Mouse (Mus musculus) inflammation-experienced regulatory T-cells, adult 6 months (primary cell): ENCODE data around the gene Gm36245. TPM values are rescaled to one million over a fixed set of nuclear protein-coding genes. Genes with fewer than 3 reads are reported as not detected.
"Not testable (repeated sequence)": the region's sequence is repeated elsewhere in the genome, so short reads cannot be mapped to it uniquely, and the experiment has no call there.

Experiments used
- ATAC-seq: one replicate; pipeline ENCODE4 v1.8.0; 2017
- polyA plus RNA-seq, 3 experiments: library from polyadenylated mRNA; unstranded; fragments of 100-300 nt; shearing (Covaris generic); gene quantifications; one replicate each; pipeline ENCODE4 v1.2.1; 2017

Gm36245 gene
- not detected for polyA plus RNA-seq

- ATAC-seq = no peak
Measured at GRCm38 (mm10) chr15:77598958-77599357, at the start of gene Gm36245. Gene Gm36245, plus strand, starts transcription at chr15:77599258.

- no peak for ATAC-seq
Measured at GRCm38 (mm10) chr15:77561792-77562191, 37.3 kb upstream of the Gm36245 start, which contains the start of gene 1700025B11Rik. Gene 1700025B11Rik, minus strand, starts transcription at chr15:77561892.

- ATAC-seq = no peak
Measured at GRCm38 (mm10) chr15:77563219-77563618, 35.8 kb upstream of the Gm36245 start.

GRCm38 (mm10) chr15:77578801-77579200, 20.3 kb upstream of the Gm36245 start:
- ATAC-seq = no peak

- ATAC-seq = no peak
Measured at GRCm38 (mm10) chr15:77579311-77579710, 19.7 kb upstream of the Gm36245 start.

GRCm38 (mm10) chr15:77581681-77582080, 17.4 kb upstream of the Gm36245 start:
- no peak for ATAC-seq

GRCm38 (mm10) chr15:77587026-77587425, 12.0 kb upstream of the Gm36245 start:
- ATAC-seq = no peak

GRCm38 (mm10) chr15:77588981-77589380, 10.1 kb upstream of the Gm36245 start:
- ATAC-seq = no peak

GRCm38 (mm10) chr15:77590881-77591280, 8.2 kb upstream of the Gm36245 start:
- no peak for ATAC-seq

GRCm38 (mm10) chr15:77593557-77593956, 5.5 kb upstream of the Gm36245 start:
- ATAC-seq = no peak

GRCm38 (mm10) chr15:77595961-77596360, 3.1 kb upstream of the Gm36245 start, which contains the start of gene Apol10b:
Gene Apol10b, minus strand, starts transcription at chr15:77596125.
- no peak for ATAC-seq

- no peak for ATAC-seq
Measured at GRCm38 (mm10) chr15:77598429-77598828, 629 bp upstream of the Gm36245 start.

GRCm38 (mm10) chr15:77606069-77606468, 7.0 kb downstream of the Gm36245 start:
- no peak for ATAC-seq

GRCm38 (mm10) chr15:77624710-77625109, 25.7 kb downstream of the Gm36245 start:
- no peak for ATAC-seq

- ATAC-seq = not testable (repeated sequence)
Measured at GRCm38 (mm10) chr15:77626471-77626870, 27.4 kb downstream of the Gm36245 start.

- not testable (repeated sequence) for ATAC-seq
Measured at GRCm38 (mm10) chr15:77628647-77629046, 29.6 kb downstream of the Gm36245 start.

GRCm38 (mm10) chr15:77629822-77630221, 30.8 kb downstream of the Gm36245 start:
- not testable (repeated sequence) for ATAC-seq

GRCm38 (mm10) chr15:77643176-77643575, 44.1 kb downstream of the Gm36245 start, which contains the start of gene Apol11b:
Gene Apol11b, minus strand, starts transcription at chr15:77643286.
- not testable (repeated sequence) for ATAC-seq

- not testable (repeated sequence) for ATAC-seq
Measured at GRCm38 (mm10) chr15:77651143-77651542, 52.1 kb downstream of the Gm36245 start.

Other genes starting within 250 kb of the Gm36245 start
- not detected for gene Apol7a, start 200.1 kb upstream of the Gm36245 start, polyA plus RNA-seq
- 10 to 100 TPM in 1 of 3 experiments, 1 to 10 TPM in 1, under 1 TPM in 1; 0.49 to 10.2 (median 6.8) TPM for gene Apol9a, start 188.1 kb upstream of the Gm36245 start, polyA plus RNA-seq
- 1 to 10 TPM in 1 of 3 experiments, under 1 TPM in 1, not detected in 1; 0.60 to 1.2 TPM for gene Apol7b, start 151.8 kb upstream of the Gm36245 start, polyA plus RNA-seq
- not detected for gene Apol10a, start 122.2 kb upstream of the Gm36245 start, polyA plus RNA-seq
- not detected for gene Apol11a, start 91.0 kb upstream of the Gm36245 start, polyA plus RNA-seq
- gene Apol7c, start 65.9 kb upstream of the Gm36245 start, polyA plus RNA-seq = 1 to 10 TPM in 1 of 3 experiments, not detected in 2; 1.9 TPM
- not detected for gene 1700025B11Rik, start 37.4 kb upstream of the Gm36245 start, polyA plus RNA-seq
- 1 to 10 TPM; 2.1 to 9.7 (median 8.8) TPM for gene Apol10b, start 3.1 kb upstream of the Gm36245 start, polyA plus RNA-seq
- gene Apol11b, start 44.0 kb downstream of the Gm36245 start, polyA plus RNA-seq = under 1 TPM in 2 of 3 experiments, not detected in 1; 0.29 to 0.71 TPM
- 100 to 1,000 TPM in 1 of 3 experiments, 10 to 100 TPM in 2; 64.9 to 108 (median 93.0) TPM for gene Apol7e, start 99.6 kb downstream of the Gm36245 start, polyA plus RNA-seq
- gene Apol9b, start 129.8 kb downstream of the Gm36245 start, polyA plus RNA-seq = 10 to 100 TPM in 2 of 3 experiments, 1 to 10 TPM in 1; 8.5 to 51.6 (median 42.3) TPM
- 1 to 10 TPM in 1 of 3 experiments, not detected in 2; 1.2 TPM for gene Apol8, start 157.7 kb downstream of the Gm36245 start, polyA plus RNA-seq
- gene Myh9, start 242.9 kb downstream of the Gm36245 start, polyA plus RNA-seq = 100 to 1,000 TPM; 218 to 293 (median 259) TPM